Mouse (Mus musculus): Measurements from ENCODE around the gene Chchd6.

The Chchd6 gene

DNA sequence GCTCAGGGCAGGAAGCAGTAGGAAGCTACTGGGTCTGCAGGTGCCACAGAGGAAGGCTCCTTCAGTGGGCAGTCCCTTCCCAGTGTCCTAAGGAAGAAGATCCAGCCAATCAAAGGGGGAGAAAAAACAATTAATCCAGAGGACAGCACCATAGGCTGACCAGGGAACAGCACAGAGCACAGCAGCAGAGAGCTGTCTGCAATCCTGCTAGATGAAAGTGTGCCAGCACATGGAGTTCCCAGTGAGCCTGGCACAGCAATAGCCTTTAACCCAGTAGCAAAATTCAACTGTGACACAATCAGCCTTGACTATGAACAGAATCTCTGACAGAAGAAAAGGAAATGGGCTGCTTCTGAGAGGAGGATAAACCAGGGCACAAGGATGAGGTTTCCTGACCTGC lies 9.8 kb downstream of the Chchd6 start:
- DNase-seq (ENCODE audit: low spot score) = no peak

- DNase-seq (ENCODE audit: low spot score) = no peak
Measured at GRCm38 (mm10) chr6:89584634-89585409, 10.6 kb downstream of the Chchd6 start.

GRCm38 (mm10) chr6:89583170-89583569 lies 12.3 kb downstream of the Chchd6 start:
- DNase-seq (ENCODE audit: low spot score) = no peak

GRCm38 (mm10) chr6:89574641-89575040 lies 20.8 kb downstream of the Chchd6 start:
- no peak for DNase-seq (ENCODE audit: low spot score)

DNA sequence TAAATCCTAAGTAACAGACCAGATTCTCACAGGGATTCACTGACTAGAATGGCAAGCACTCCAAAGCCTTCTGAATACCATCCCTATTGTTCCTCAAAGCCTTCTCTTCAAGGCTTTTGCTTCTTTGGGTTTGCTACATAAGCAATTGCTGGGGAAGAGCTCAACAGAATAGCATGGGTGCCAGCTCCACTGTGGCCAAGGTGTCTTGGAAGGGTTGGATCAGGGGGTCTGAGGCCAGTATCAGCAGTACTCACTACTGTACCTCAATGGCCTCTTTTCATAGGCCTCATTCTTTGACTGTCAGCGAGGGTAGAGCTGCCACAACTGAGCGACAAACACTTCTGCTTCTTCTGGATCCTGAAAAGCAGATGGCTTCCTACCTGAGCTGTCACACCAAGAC lies 21.7 kb downstream of the Chchd6 start:
- no peak for DNase-seq (ENCODE audit: low spot score)

DNA sequence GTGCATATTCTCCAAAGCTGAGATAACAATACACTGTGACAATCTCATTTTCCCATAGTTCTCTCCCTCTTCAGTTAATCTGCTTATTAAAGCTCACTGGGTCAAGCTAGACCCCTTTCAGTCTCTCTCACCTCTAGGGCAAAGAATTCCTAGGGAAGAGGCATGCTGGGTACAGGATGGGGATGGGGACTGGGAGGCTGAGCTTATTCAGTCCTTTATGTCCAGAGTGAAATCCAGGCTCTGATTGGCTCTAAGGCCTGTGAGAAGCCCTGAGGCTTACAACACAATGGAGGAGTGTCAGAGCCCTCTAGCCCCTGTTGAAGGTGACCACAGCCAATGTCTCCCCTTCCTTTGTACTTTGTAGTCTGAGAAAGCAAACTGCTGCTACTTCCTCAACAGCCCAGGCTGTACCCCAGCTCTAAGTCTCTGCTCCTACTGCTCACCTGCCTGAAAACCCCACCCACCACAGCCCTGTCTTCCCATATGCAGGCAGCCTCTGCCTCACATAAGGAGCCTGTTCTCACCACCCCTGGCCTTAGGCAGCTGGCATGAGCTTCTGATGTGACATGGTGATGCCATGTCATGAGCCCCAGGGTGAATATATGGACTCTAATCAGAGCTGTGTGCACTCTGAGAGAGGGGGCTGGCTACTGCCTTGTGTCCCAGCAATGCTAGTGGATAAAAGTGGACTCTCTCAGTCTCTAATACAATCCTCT lies 22.4 kb downstream of the Chchd6 start:
- DNase-seq (ENCODE audit: low spot score) = no peak

GRCm38 (mm10) chr6:89569370-89569769 lies 26.1 kb downstream of the Chchd6 start:
- no peak for DNase-seq (ENCODE audit: low spot score)

- DNase-seq (ENCODE audit: low spot score) = no peak
Measured at GRCm38 (mm10) chr6:89566740-89567139, 28.7 kb downstream of the Chchd6 start.

GRCm38 (mm10) chr6:89563381-89563780 lies 32.1 kb downstream of the Chchd6 start:
- no peak for DNase-seq (ENCODE audit: low spot score)

GRCm38 (mm10) chr6:89560826-89561225 lies 34.6 kb downstream of the Chchd6 start:
- no peak for DNase-seq (ENCODE audit: low spot score)

GRCm38 (mm10) chr6:89557654-89558053 lies 37.8 kb downstream of the Chchd6 start:
- DNase-seq (ENCODE audit: low spot score) = no peak

DNA sequence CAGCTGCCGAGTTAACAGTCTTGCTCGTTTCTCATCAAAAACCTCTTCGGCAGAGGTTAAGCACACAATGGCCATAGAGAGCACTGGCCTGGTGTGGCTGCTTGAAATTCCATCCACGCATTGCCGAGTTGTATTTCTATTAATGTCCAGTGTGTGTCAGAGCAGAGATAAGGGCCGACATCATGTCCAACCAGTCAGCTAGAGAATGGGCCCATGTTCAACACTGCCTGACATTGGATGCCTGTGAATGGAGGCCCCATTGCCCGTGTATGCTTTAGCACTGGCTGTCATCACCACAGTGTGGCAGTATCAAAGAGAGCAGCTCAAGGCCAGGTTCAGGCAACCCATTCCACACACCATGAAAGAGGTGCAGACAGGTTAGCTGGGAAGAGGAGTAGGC lies 38.9 kb downstream of the Chchd6 start:
- no peak for DNase-seq (ENCODE audit: low spot score)

GRCm38 (mm10) chr6:89555971-89556370 lies 39.5 kb downstream of the Chchd6 start:
- no peak for DNase-seq (ENCODE audit: low spot score)

- no peak for DNase-seq (ENCODE audit: low spot score)
Measured at GRCm38 (mm10) chr6:89554029-89554428, 41.4 kb downstream of the Chchd6 start.

DNA sequence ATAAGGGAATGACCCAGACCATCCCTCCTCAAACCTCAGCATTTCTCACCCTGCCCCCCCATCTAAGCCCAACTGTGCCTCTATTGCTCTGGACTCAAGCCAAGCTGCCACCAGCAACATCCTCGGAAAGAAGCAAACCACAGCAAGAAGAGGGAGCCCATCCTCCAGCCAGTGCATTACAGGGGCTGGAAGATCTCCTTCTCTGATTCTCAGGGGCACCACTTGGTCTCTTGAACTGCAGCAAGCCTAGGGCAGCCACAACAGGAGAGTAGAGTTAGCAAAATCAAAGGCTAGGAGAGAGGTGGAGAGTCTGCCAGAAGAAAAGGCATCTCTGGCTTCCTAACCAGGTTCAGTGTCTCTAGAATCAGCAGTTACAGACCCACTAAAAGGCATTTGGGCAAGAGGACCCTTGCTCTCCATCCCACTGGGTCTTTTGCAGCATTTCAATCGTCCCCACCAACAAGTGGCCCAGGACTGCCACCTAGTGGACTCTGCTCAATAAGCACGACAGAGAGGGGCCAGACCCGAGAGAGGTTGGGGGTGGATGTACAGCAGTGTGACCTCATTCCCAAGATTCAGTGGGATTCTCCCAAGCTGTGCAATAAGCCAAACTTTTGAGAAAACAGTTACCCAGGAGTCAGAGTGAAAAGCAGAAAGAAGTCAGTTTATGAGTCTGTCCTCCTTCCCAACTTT lies 42.3 kb downstream of the Chchd6 start:
- DNase-seq (ENCODE audit: low spot score) = peak; percentile 38

GRCm38 (mm10) chr6:89552321-89553011 lies 43.0 kb downstream of the Chchd6 start:
- no peak for DNase-seq (ENCODE audit: low spot score)

- DNase-seq (ENCODE audit: low spot score) = no peak
Measured at GRCm38 (mm10) chr6:89549157-89549556, 46.3 kb downstream of the Chchd6 start.

DNA sequence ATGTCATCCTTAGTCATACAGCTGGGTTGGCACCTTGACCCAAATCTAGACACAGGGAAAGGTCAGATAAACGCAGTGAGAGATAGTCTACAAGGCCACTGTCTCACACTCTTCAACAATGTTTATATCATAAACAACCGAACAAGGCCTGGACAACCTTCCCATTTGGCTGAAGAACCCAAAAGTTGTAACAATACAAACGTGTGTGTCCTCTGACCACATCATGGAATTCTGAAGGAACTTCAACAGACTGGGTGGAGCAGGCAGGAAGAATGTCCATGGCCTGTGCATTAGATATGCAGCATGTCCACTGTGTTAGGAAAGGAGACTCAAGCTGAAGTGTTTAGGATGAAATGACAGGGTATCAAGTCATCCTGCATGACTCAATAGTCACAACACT lies 47.5 kb downstream of the Chchd6 start:
- no peak for DNase-seq (ENCODE audit: low spot score)

GRCm38 (mm10) chr6:89538102-89538751 lies 57.2 kb downstream of the Chchd6 start:
- no peak for DNase-seq (ENCODE audit: low spot score)

DNA sequence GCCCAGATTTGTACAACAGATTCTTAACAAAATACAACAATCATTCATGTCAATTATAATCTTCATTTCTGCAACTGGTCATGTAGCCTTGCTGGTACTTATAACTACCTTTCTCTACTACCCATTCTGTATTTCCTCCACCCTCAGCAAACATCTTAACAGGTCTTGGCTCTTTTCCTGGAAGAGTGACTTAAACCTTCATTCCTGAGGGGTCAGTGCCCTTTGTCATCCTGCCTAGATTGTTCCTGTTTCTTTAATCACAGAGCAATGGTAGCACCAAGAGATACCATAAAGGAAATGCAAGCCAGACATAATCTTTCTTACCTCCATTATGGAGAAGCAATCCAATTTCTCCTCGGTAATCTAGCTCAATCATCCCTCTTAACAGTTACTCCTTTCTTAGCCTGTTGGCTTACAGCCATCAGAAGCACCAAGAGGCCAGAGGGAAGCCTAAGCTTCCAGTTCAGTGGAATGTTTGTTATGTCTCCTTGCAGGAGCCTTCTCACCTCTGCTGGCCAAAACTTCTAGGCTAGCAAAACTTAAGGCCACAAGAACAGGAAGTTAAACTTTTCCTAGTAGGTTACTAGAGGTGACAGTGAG lies 59.7 kb downstream of the Chchd6 start:
- DNase-seq (ENCODE audit: low spot score) = no peak

DNA sequence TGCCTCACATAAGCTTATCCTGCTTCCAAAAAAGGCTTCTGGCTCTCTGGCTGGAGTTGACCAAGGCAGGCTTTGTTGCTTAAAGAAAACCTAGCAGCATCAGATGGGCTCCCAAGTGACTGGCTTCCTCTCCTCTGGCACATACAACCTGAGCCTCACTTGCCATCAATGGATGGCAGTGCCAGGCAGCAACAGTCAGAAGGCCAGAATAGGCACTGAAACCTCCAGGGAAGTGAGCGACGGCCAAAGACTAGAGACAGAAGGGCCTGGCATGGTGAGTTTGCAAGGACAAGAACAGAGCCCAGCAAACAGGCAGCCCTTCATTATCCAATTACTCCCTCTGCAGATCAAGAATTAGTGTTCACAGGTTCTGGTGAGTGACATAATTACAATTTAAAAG lies 70.7 kb downstream of the Chchd6 start:
- no peak for DNase-seq (ENCODE audit: low spot score)

Data from spleen, adult 12 weeks (tissue).